Mouse (Mus musculus) heart, adult 2 months (tissue): ENCODE data around the gene Gpd1. TPM values are rescaled to one million over a fixed set of nuclear protein-coding genes. Genes with fewer than 3 reads are reported as not detected.
"Not testable (repeated sequence)": the region's sequence is repeated elsewhere in the genome, so short reads cannot be mapped to it uniquely, and the experiment has no call there.

Experiments used
- DNase-seq, 2 experiments: peaks; one replicate each; pipeline ENCODE4 v3.0.0; 2021
- H3K27ac ChIP-seq: fragments of 200-600 bp; 2 replicates; pipeline ENCODE4 v1.8.1; 2022
- H3K27me3 ChIP-seq: fragments of 200-500 bp; 2 replicates; pipeline ENCODE4 v1.6.1; 2012; ENCODE audit warnings: mild to moderate bottlenecking, low read length, inconsistent platforms, mixed read lengths; ENCODE audit not compliant: control insufficient read depth, insufficient read depth
- H3K36me3 ChIP-seq: fragments of 200-500 bp; 2 replicates; pipeline ENCODE4 v1.6.1; 2012; ENCODE audit warnings: low read length, inconsistent platforms; ENCODE audit not compliant: control insufficient read depth, insufficient read depth
- H3K4me1 ChIP-seq: fragments of 200-500 bp; 2 replicates; pipeline ENCODE4 v1.6.1; 2011; ENCODE audit warnings: low read length; ENCODE audit not compliant: control insufficient read depth, insufficient read depth
- H3K4me3 ChIP-seq: fragments of 200-600 bp; 2 replicates; pipeline ENCODE4 v1.8.1; 2022
- H3K79me2 ChIP-seq: fragments of 200-500 bp; replicated peaks from 2 replicates; pipeline ENCODE4 v1.6.1; 2012; ENCODE audit warnings: mild to moderate bottlenecking, inconsistent platforms, low read length, moderate library complexity, mixed read lengths; ENCODE audit not compliant: control insufficient read depth, insufficient read depth
- H3K9ac ChIP-seq: fragments of 200-500 bp; 2 replicates; pipeline ENCODE4 v1.6.1; 2012; ENCODE audit warnings: low read depth, mild to moderate bottlenecking, control low read depth, inconsistent platforms, low read length, mixed read lengths
- CTCF ChIP-seq: fragments of 200-600 bp; IDR thresholded peaks from 2 replicates; pipeline ENCODE4 v1.8.1; 2022; ENCODE audit warnings: antibody characterized with exemption, mild to moderate bottlenecking, moderate library complexity
- EP300 ChIP-seq: fragments of 200-500 bp; IDR thresholded peaks from 2 replicates; pipeline ENCODE4 v1.6.1; 2011; ENCODE audit warnings: low read depth, low read length, control low read depth; ENCODE audit not compliant: insufficient read depth
- POLR2A ChIP-seq: fragments of 200-500 bp; IDR thresholded peaks from 2 replicates; pipeline ENCODE4 v1.6.1; 2011; ENCODE audit warnings: mild to moderate bottlenecking, low read depth, low read length, control low read depth; ENCODE audit not compliant: insufficient read depth
- WGBS: fragments of 180-500 bp; shearing (Covaris S2); methylation state at CpG from one replicate; pipeline ENCODE4 v1.1.7; 2018; 5-methylcytosine and 5-hydroxymethylcytosine counted together
- intact Hi-C: fragments of 180-260 bp; cut with DNase I; formaldehyde crosslinking; loops from one replicate; pipeline ENCODE4 v1.15.1; 2025
- polyA plus RNA-seq: library from polyadenylated mRNA; depleted of rRNA; stranded (reverse); fragments of >200 nt; gene quantifications from 2 replicates; pipeline ENCODE4 v1.2.3, GENCODE M21; 2012; rRNA removed
- total RNA-seq, 2 experiments: library from RNA; stranded (reverse); gene quantifications; 2 replicates each; pipeline ENCODE4 v1.2.3; 2021

Gpd1 gene
- total and polyA plus RNA-seq, 3 experiments: 51.4 to 177 (median 64.6) TPM

GRCm38 (mm10) chr15:99772277-99772880 is 55.1 kb downstream of the Gpd1 start:
- intact Hi-C loops: loop anchor here (2.0 kb wide), 1 partner anchor 48 kb away; the partner anchor contains the start of gene Cox14
- H3K27ac ChIP-seq: peak overlapping the region; percentile 87
- peak overlapping the region; percentile 91 for H3K9ac ChIP-seq
- no peaks in the 10 kb centered on the region for H3K27me3 ChIP-seq
- H3K36me3 ChIP-seq: no peaks in the 10 kb centered on the region
- TF ChIP-seq CTCF (peak; percentile 57), POLR2A (peak; percentile 89), EP300 (no peak)
- H3K4me3 ChIP-seq: peak overlapping the region; percentile 68
- DNase-seq: peak; percentile 93 to 94
- 0 out of 2 replicates have a peak, but pooled peaks cover 3% of the 10 kb centered on the region for H3K79me2 ChIP-seq
- WGBS: 1% methylated on average over 41 of the region's 41 CpGs
- peaks cover 2% of the 10 kb centered on the region for H3K4me1 ChIP-seq

GRCm38 (mm10) chr15:99772881-99772924 is 55.4 kb downstream of the Gpd1 start, which contains the start of gene Cers5:
Cers5 (minus strand) TSS chr15:99772885.
- H3K4me3 ChIP-seq: peak within 1 kb of the TSS; percentile 68
- H3K4me1 ChIP-seq, H3K27me3 ChIP-seq, H3K36me3 ChIP-seq, DNase-seq, H3K79me2 ChIP-seq: not testable (repeated sequence)
- intact Hi-C loops: loop anchor here (2.0 kb wide), 1 partner anchor 48 kb away; the partner anchor contains the start of gene Cox14
- H3K9ac ChIP-seq: peak within 1 kb of the TSS; percentile 91
- peak within 1 kb of the TSS; percentile 87 for H3K27ac ChIP-seq

GRCm38 (mm10) chr15:99772925-99773324 is 55.6 kb downstream of the Gpd1 start:
- no peaks in the 10 kb centered on the region for H3K79me2 ChIP-seq
- no peak overlapping the region for H3K9ac ChIP-seq
- no peaks in the 10 kb centered on the region for H3K27me3 ChIP-seq
- no peak overlapping the region for H3K4me3 ChIP-seq
- H3K36me3 ChIP-seq: no peaks in the 10 kb centered on the region
- no peaks in the 10 kb centered on the region; the same call in 1 of the 2 replicates for H3K4me1 ChIP-seq
- TF ChIP-seq POLR2A: no peak
- no peak for TF ChIP-seq EP300
- no peak for TF ChIP-seq CTCF
- 50% methylated on average over 3 of the region's 3 CpGs for WGBS
- no peak for DNase-seq
- intact Hi-C loops: loop anchor here (2.0 kb wide), 1 partner anchor 48 kb away; the partner anchor contains the start of gene Cox14
- H3K27ac ChIP-seq: no peak overlapping the region

Other genes starting within 250 kb of the Gpd1 start
- gene Bcdin3d, start 242.8 kb upstream of the Gpd1 start, total RNA-seq: 1 to 10 TPM; 2.5 to 3.1 TPM
- 4.2 and 4.3 TPM in 2 replicates for gene Bcdin3d, start 242.8 kb upstream of the Gpd1 start, polyA plus RNA-seq
- gene Faim2, start 189.3 kb upstream of the Gpd1 start, total RNA-seq: under 1 TPM; 0.07 to 0.39 TPM
- 0.26 and 0.53 TPM in 2 replicates for gene Faim2, start 189.3 kb upstream of the Gpd1 start, polyA plus RNA-seq
- under 1 TPM in 1 of 2 experiments, not detected in 1; 0.34 TPM for gene Aqp2, start 138.5 kb upstream of the Gpd1 start, total RNA-seq
- 0.23 and 0.26 TPM in 2 replicates for gene Aqp2, start 138.5 kb upstream of the Gpd1 start, polyA plus RNA-seq
- under 1 TPM in 1 of 2 experiments, not detected in 1; 0.42 TPM for gene Aqp5, start 126.7 kb upstream of the Gpd1 start, total RNA-seq
- gene Aqp5, start 126.7 kb upstream of the Gpd1 start, polyA plus RNA-seq: 0.91 and 7.2 TPM in 2 replicates
- gene Aqp6, start 116.1 kb upstream of the Gpd1 start, total RNA-seq: under 1 TPM; 0.18 to 0.27 TPM
- 0.08 and 0.18 TPM in 2 replicates for gene Aqp6, start 116.1 kb upstream of the Gpd1 start, polyA plus RNA-seq
- gene Racgap1, start 65.9 kb upstream of the Gpd1 start, total RNA-seq: 1 to 10 TPM; 1.5 to 1.9 TPM
- 1.6 and 2.0 TPM in 2 replicates for gene Racgap1, start 65.9 kb upstream of the Gpd1 start, polyA plus RNA-seq
- gene Asic1, start 47.1 kb upstream of the Gpd1 start, total RNA-seq: under 1 TPM; 0.42 to 0.50 TPM
- gene Asic1, start 47.1 kb upstream of the Gpd1 start, polyA plus RNA-seq: 1.3 TPM in 2 replicates
- 10 to 100 TPM; 20.1 to 20.6 TPM for gene Smarcd1, start 15.4 kb upstream of the Gpd1 start, total RNA-seq
- 39.0 and 58.0 TPM in 2 replicates for gene Smarcd1, start 15.4 kb upstream of the Gpd1 start, polyA plus RNA-seq
- gene Gm17349, start 12.0 kb upstream of the Gpd1 start, total RNA-seq: 1 to 10 TPM; 3.7 to 4.1 TPM
- not detected in 2 replicates for gene Gm17349, start 12.0 kb upstream of the Gpd1 start, polyA plus RNA-seq
- gene Cox14, start 8.1 kb downstream of the Gpd1 start, total RNA-seq: 100 to 1,000 TPM; 215 to 236 TPM
- 326 and 358 TPM in 2 replicates for gene Cox14, start 8.1 kb downstream of the Gpd1 start, polyA plus RNA-seq
- gene Cers5, start 55.4 kb downstream of the Gpd1 start, total RNA-seq: 10 to 100 TPM; 17.4 to 17.9 TPM
- gene Cers5, start 55.4 kb downstream of the Gpd1 start, polyA plus RNA-seq: 21.6 and 27.9 TPM in 2 replicates
- gene Lima1, start 157.9 kb downstream of the Gpd1 start, total RNA-seq: 10 to 100 TPM; 15.7 to 16.7 TPM
- gene Lima1, start 157.9 kb downstream of the Gpd1 start, polyA plus RNA-seq: 8.8 and 13.4 TPM in 2 replicates
- gene Fam186a, start 249.5 kb downstream of the Gpd1 start, total RNA-seq: under 1 TPM; 0.10 to 0.16 TPM
- gene Fam186a, start 249.5 kb downstream of the Gpd1 start, polyA plus RNA-seq: 0.12 and 0.20 TPM in 2 replicates